Mouse (Mus musculus) layer of hippocampus, adult 2 months (tissue): ENCODE measurements around the gene Magea6. TPM values are rescaled to one million over a fixed set of nuclear protein-coding genes. Genes with fewer than 3 reads are reported as not detected.
"Not testable (repeated sequence)": the region's sequence is repeated elsewhere in the genome, so short reads cannot be mapped to it uniquely, and the experiment has no call there.

Source experiments
- DNase-seq, 2 experiments: peaks; one replicate each; pipeline ENCODE4 v3.0.0; 2022; ENCODE audit warnings: low spot score in 2 of 2
- H3K27ac ChIP-seq: fragments of 200-600 bp; 2 replicates; pipeline ENCODE4 v1.8.1; 2022
- H3K4me3 ChIP-seq: fragments of 200-600 bp; 2 replicates; pipeline ENCODE4 v1.8.1; 2022; ENCODE audit warnings: mild to moderate bottlenecking
- long read RNA-seq, 2 experiments: library from polyadenylated mRNA; stranded (forward); transcript quantifications; one replicate each; pipeline ENCODE4 v2.0.0; 2021; ENCODE audit warnings: borderline mapping rate in 2 of 2
- total RNA-seq, 2 experiments: library from RNA; stranded (reverse); gene quantifications; 2 replicates each; pipeline ENCODE4 v1.2.3; 2021

The Magea6 gene
- total RNA-seq, result not detected
- long read RNA-seq, experiment 1, result 0 reads
- long read RNA-seq, experiment 2, result 0 reads

DNA sequence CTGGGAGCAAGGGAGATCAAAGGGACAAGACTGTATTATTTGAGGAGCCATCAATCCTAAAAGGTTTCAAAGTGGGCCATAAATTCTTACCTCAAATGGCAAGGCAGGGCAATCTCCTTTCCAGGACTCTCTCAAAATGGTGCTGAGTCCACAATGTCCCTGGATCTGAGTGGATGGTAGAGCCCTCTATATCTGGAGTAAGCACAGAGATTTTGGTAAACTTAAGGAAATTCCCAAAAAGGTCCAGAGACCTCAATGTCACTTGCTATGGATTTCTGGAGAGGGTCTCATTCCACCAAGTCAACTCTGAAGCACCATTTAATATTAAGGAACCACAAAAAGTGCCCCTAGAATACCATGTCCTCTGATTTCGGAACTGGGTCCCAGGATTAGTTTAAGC lies at the start of gene Magea6:
TSS of gene Magea6 (minus strand) at position 101 of the 400 bp plus-strand sequence.
- not testable (repeated sequence) for DNase-seq, H3K27ac ChIP-seq, H3K4me3 ChIP-seq

DNA sequence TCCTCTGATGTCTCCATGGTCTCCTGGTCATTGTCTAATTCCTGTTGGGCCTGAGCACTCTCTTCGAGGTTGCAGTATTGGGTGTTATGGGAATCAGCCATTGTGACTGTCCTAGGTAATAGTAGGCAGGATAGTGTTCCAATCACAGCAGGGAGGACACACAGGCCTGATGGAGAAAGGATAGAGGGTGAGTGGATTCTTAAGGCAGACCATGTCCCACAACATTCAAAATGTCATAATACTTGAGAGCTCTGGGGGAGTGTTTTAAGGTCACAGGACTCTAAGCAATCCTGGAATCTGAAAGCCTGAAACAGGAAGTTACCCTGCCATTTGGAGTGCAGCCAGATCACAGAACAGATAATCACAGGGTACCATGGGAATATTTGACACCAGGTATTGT lies 13.6 kb upstream of the Magea6 start, which contains the start of gene Magea3:
TSS of gene Magea3 (minus strand) at position 101 of the 400 bp plus-strand sequence.
- not testable (repeated sequence) for H3K27ac ChIP-seq, DNase-seq, H3K4me3 ChIP-seq

DNA sequence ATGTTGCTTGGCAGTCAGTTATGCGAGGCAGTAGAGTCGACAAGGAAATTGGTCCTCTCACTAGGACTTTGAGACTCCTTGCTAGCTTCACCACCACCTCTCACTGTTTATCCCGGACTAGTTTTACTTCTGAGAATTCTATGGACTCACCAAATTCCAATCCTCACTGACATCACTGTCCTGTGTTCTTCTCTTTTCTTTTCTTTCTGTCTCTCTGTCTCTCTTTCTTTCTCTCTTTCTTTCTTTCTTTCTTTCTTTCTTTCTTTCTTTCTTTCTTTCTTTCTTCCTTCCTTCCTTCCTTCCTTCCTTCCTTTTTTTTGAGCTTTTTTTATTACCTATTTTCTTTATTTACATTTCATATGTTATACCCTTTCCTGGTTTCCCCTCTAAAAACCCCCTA lies 45.6 kb downstream of the Magea6 start, which contains the start of gene Cldn34b1:
TSS of gene Cldn34b1 (minus strand) at position 101 of the 400 bp plus-strand sequence.
- not testable (repeated sequence) for H3K4me3 ChIP-seq, H3K27ac ChIP-seq, DNase-seq

Other genes starting within 250 kb of the Magea6 start
- not detected for gene Cldn34b1, start 45.7 kb downstream of the Magea6 start, total RNA-seq
- not detected for gene Magea3, start 13.5 kb upstream of the Magea6 start, total RNA-seq
- gene Magea8, start 59.9 kb upstream of the Magea6 start, total RNA-seq, result not detected
- not detected for gene Magea5, start 127.2 kb upstream of the Magea6 start, total RNA-seq
- not detected for gene Magea1, start 153.8 kb upstream of the Magea6 start, total RNA-seq
- gene Magea2, start 157.7 kb upstream of the Magea6 start, total RNA-seq, result not detected
- gene Cldn34b2, start 192.4 kb upstream of the Magea6 start, total RNA-seq, result not detected